Mouse (Mus musculus): ENCODE results near the gene Dync1i2. TPM values are rescaled to one million over a fixed set of nuclear protein-coding genes. Genes with fewer than 3 reads are reported as not detected.

Gene Dync1i2
- polyA plus RNA-seq, 1 experiment: 67.3 TPM

DNA sequence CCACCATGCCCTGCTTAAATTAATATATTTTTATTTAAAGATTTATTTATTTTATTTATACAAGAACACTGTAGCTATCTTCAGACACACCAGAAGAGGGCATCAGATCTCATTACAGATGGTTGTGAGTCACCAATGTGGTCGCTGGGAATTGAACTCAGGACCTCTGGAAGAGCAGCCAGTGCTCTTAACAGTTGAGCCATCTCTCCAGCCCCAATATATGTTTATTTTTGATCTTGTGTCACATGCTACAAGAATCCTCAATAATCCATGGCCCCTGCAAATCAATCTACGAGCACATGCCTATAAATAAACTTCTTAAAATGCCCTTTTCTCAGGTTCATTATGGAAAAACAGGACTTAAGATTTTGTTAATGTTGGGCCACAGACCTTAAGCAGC lies 410 bp upstream of the Dync1i2 start:
- H3K4me3 ChIP-seq: peak overlapping the region; percentile 95

DNA sequence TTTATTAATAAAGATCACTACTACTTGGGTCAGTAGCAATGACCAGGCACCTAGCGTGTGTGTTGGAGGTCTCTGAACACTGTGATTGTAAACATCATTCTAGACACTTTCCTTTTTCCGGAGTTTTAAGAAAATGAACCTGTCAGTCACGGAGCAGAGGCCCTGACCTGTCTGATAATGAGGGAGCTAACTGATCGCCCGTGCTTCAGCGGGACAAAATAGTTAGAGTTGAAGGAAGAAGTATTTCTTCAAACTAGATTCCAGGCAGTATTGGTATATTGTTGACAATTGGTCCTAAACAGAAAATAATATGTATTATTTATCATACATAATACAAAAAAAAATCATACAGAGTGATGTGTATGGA lies 837 bp downstream of the Dync1i2 start:
- Histone ChIP-seq H3ac (ENCODE audit: control insufficient read depth, insufficient read length) (peak overlapping the region; percentile 23), H3K79me2 (ENCODE audit: control insufficient read depth, insufficient read depth) (peaks cover 50% of the 10 kb centered on the region), H3K36me3 (ENCODE audit: control insufficient read depth, insufficient read depth) (no peaks in the 10 kb centered on the region), H3K4me3 (peak overlapping the region; percentile 95), H3K4me2 (ENCODE audit: low read depth) (peak overlapping the region; percentile 74), H3K27me3 (ENCODE audit: control insufficient read depth, insufficient read depth, insufficient read length) (no peaks in the 10 kb centered on the region)
- no peak for TF ChIP-seq TCF12 (IDR thresholded peaks at IDR 0.05; ENCODE audit: insufficient read depth, poor library complexity, severe bottlenecking)
- no peak for TF ChIP-seq USF1 (IDR thresholded peaks at IDR 0.05; ENCODE audit: low read depth)
- no peak for TF ChIP-seq MYOG (IDR thresholded peaks at IDR 0.05; ENCODE audit: control insufficient read depth in 1 of 3, insufficient read depth in 1 of 3, insufficient read length in 2 of 3, low read depth in 2 of 3)
- TF ChIP-seq E2F4 (IDR thresholded peaks at IDR 0.05; ENCODE audit: insufficient read depth): no peak
- no peak for TF ChIP-seq MAX (IDR thresholded peaks at IDR 0.05; ENCODE audit: low read depth)
- TF ChIP-seq REST (IDR thresholded peaks at IDR 0.05; ENCODE audit: insufficient read depth, insufficient read length): no peak
- no peak for TF ChIP-seq POLR2AphosphoS2 (IDR thresholded peaks at IDR 0.05; ENCODE audit: insufficient read length, low read depth)
- TF ChIP-seq CEBPB (IDR thresholded peaks at IDR 0.05; ENCODE audit: insufficient read depth, poor library complexity, severe bottlenecking): no peak
- no peak for TF ChIP-seq MYOD1 (IDR thresholded peaks at IDR 0.05; ENCODE audit: control insufficient read depth in 1 of 3, insufficient read length in 2 of 3, low read depth in 2 of 3)
- TF ChIP-seq TCF3 (IDR thresholded peaks at IDR 0.05; ENCODE audit: insufficient read length, low read depth): no peak
- no peak for TF ChIP-seq POLR2A (IDR thresholded peaks at IDR 0.05; ENCODE audit: insufficient read length, low read depth)
- no peak for TF ChIP-seq SRF (IDR thresholded peaks at IDR 0.05; ENCODE audit: control insufficient read depth, insufficient read length, low read depth)

More for the DNA sequence above, 410 bp upstream of the Dync1i2 start:
- Histone ChIP-seq H3K36me3 (ENCODE audit: control insufficient read depth, insufficient read depth) (no peaks in the 10 kb centered on the region), H3K79me2 (ENCODE audit: control insufficient read depth, insufficient read depth) (peaks cover 42% of the 10 kb centered on the region), H3ac (ENCODE audit: control insufficient read depth, insufficient read length) (peak overlapping the region; percentile 23), H3K27me3 (ENCODE audit: control insufficient read depth, insufficient read depth, insufficient read length) (no peaks in the 10 kb centered on the region), H3K4me2 (ENCODE audit: low read depth) (no peak overlapping the region)
- TF ChIP-seq E2F4 (IDR thresholded peaks at IDR 0.05; ENCODE audit: insufficient read depth) (no peak), USF1 (IDR thresholded peaks at IDR 0.05; ENCODE audit: low read depth) (no peak), REST (IDR thresholded peaks at IDR 0.05; ENCODE audit: insufficient read depth, insufficient read length) (no peak)

DNA sequence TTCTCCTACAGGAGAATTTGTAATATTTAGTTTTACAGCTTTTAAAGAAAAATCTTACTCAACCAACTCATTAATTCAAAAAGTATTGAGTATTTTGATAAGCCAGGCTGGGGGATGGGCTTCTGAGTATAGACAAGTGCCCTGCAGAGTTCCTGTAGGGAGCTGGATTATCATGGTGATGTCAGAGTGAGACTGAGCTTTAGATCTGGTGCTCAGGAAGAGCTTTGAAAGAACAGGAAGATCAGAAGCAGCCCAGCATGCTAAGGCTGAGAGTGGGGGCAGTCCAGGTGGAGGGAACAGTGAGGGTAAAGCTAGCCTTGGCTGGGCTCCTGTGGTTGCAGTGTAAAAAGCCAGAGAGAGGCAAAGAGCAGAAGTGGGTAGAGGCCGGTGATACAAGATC lies 9.5 kb downstream of the Dync1i2 start:
- no peaks in the 10 kb centered on the region for H3K27me3 ChIP-seq (ENCODE audit: control insufficient read depth, insufficient read depth, insufficient read length)
- no peak overlapping the region for H3K4me2 ChIP-seq (ENCODE audit: low read depth)
- H3K4me3 ChIP-seq: no peak overlapping the region
- H3K36me3 ChIP-seq (ENCODE audit: control insufficient read depth, insufficient read depth): peaks cover 40% of the 10 kb centered on the region
- peaks cover 13% of the 10 kb centered on the region for H3K79me2 ChIP-seq (ENCODE audit: control insufficient read depth, insufficient read depth)
- no peak for TF ChIP-seq TCF3 (IDR thresholded peaks at IDR 0.05; ENCODE audit: insufficient read length, low read depth)
- no peak for TF ChIP-seq REST (IDR thresholded peaks at IDR 0.05; ENCODE audit: insufficient read depth, insufficient read length)
- TF ChIP-seq CEBPB (IDR thresholded peaks at IDR 0.05; ENCODE audit: insufficient read depth, poor library complexity, severe bottlenecking): no peak
- no peak for TF ChIP-seq USF1 (IDR thresholded peaks at IDR 0.05; ENCODE audit: low read depth)
- TF ChIP-seq E2F4 (IDR thresholded peaks at IDR 0.05; ENCODE audit: insufficient read depth): no peak
- no peak for TF ChIP-seq POLR2A (IDR thresholded peaks at IDR 0.05; ENCODE audit: insufficient read length, low read depth)
- TF ChIP-seq MAX (IDR thresholded peaks at IDR 0.05; ENCODE audit: low read depth): no peak
- no peak for TF ChIP-seq TCF12 (IDR thresholded peaks at IDR 0.05; ENCODE audit: insufficient read depth, poor library complexity, severe bottlenecking)
- TF ChIP-seq POLR2AphosphoS2 (IDR thresholded peaks at IDR 0.05; ENCODE audit: insufficient read length, low read depth): no peak
- no peak for TF ChIP-seq SRF (IDR thresholded peaks at IDR 0.05; ENCODE audit: control insufficient read depth, insufficient read length, low read depth)
- TF ChIP-seq MYOD1 (IDR thresholded peaks at IDR 0.05; ENCODE audit: control insufficient read depth in 1 of 3, insufficient read length in 2 of 3, low read depth in 2 of 3): no peak
- no peak for TF ChIP-seq MYOG (IDR thresholded peaks at IDR 0.05; ENCODE audit: control insufficient read depth in 1 of 3, insufficient read depth in 1 of 3, insufficient read length in 2 of 3, low read depth in 2 of 3)
- no peak overlapping the region for H3ac ChIP-seq (ENCODE audit: control insufficient read depth, insufficient read length)

DNA sequence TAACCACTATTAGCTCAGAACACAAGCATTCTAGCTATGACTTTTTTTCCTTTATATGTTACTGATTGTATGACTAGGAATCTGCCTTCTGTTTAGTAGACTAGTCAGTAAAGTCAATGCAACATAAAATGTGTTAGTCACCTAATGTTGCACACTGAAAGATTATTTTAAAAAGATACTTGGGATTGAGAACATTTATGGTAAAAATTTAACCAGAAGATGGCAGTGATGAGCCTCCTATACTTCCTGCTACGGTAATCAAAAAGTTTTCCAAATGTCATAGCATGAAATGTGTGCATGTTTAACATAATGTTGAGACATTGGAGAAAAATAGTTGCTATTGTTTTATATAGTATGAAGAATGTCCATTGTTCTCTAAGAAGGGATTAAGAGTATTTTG lies 15.9 kb downstream of the Dync1i2 start:
- Histone ChIP-seq H3K4me2 (ENCODE audit: low read depth) (no peak overlapping the region), H3ac (ENCODE audit: control insufficient read depth, insufficient read length) (no peak overlapping the region), H3K27me3 (ENCODE audit: control insufficient read depth, insufficient read depth, insufficient read length) (no peaks in the 10 kb centered on the region), H3K36me3 (ENCODE audit: control insufficient read depth, insufficient read depth) (peaks cover 61% of the 10 kb centered on the region), H3K4me3 (no peak overlapping the region), H3K79me2 (ENCODE audit: control insufficient read depth, insufficient read depth) (no peaks in the 10 kb centered on the region)
- no peak for TF ChIP-seq TCF12 (IDR thresholded peaks at IDR 0.05; ENCODE audit: insufficient read depth, poor library complexity, severe bottlenecking)
- no peak for TF ChIP-seq MYOD1 (IDR thresholded peaks at IDR 0.05; ENCODE audit: control insufficient read depth in 1 of 3, insufficient read length in 2 of 3, low read depth in 2 of 3)
- TF ChIP-seq USF1 (IDR thresholded peaks at IDR 0.05; ENCODE audit: low read depth): no peak
- no peak for TF ChIP-seq MAX (IDR thresholded peaks at IDR 0.05; ENCODE audit: low read depth)
- TF ChIP-seq CEBPB (IDR thresholded peaks at IDR 0.05; ENCODE audit: insufficient read depth, poor library complexity, severe bottlenecking): no peak
- TF ChIP-seq MYOG (IDR thresholded peaks at IDR 0.05; ENCODE audit: control insufficient read depth in 1 of 3, insufficient read depth in 1 of 3, insufficient read length in 2 of 3, low read depth in 2 of 3): no peak
- no peak for TF ChIP-seq E2F4 (IDR thresholded peaks at IDR 0.05; ENCODE audit: insufficient read depth)
- no peak for TF ChIP-seq REST (IDR thresholded peaks at IDR 0.05; ENCODE audit: insufficient read depth, insufficient read length)
- TF ChIP-seq POLR2AphosphoS2 (IDR thresholded peaks at IDR 0.05; ENCODE audit: insufficient read length, low read depth): no peak
- TF ChIP-seq TCF3 (IDR thresholded peaks at IDR 0.05; ENCODE audit: insufficient read length, low read depth): no peak
- no peak for TF ChIP-seq POLR2A (IDR thresholded peaks at IDR 0.05; ENCODE audit: insufficient read length, low read depth)
- no peak for TF ChIP-seq SRF (IDR thresholded peaks at IDR 0.05; ENCODE audit: control insufficient read depth, insufficient read length, low read depth)

DNA sequence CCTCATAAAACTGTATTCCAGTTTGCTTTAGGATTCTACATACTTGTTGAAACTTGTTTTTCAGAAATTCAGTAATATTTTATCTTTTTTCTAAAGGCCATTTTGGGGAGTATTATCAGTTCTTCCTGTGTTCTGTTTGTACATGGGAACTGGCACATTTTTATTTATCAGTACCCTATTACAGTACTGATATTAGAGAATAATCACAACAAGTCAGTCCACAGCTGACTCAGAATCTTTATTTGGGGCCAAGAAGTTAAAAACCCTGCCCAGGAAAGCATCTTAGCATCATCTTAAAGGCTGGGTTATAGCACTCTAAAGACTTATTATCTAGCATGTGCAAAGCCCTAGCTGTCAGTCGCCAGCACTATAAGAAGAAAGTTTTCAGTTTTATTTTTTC lies 18.1 kb downstream of the Dync1i2 start:
- Histone ChIP-seq H3K4me2 (ENCODE audit: low read depth) (no peak overlapping the region), H3K4me3 (no peak overlapping the region), H3K27me3 (ENCODE audit: control insufficient read depth, insufficient read depth, insufficient read length) (no peaks in the 10 kb centered on the region), H3K36me3 (ENCODE audit: control insufficient read depth, insufficient read depth) (peaks cover 45% of the 10 kb centered on the region), H3ac (ENCODE audit: control insufficient read depth, insufficient read length) (no peak overlapping the region), H3K79me2 (ENCODE audit: control insufficient read depth, insufficient read depth) (peaks cover 12% of the 10 kb centered on the region)
- TF ChIP-seq TCF12 (IDR thresholded peaks at IDR 0.05; ENCODE audit: insufficient read depth, poor library complexity, severe bottlenecking): no peak

Data from myocyte (in vitro differentiated cells).